Mouse (Mus musculus) mouse embryonic stem cell (cell line): ENCODE data around the gene Rtn4rl1.

Experiments used
- in situ Hi-C, 2 experiments: fragments of 300-500 bp; cut with MboI; formaldehyde crosslinking; loops; 1 replicate in 1 of 2; 3 replicates in 1 of 2; pipeline ENCODE4 v1.14.3; 2019 to 2020; ENCODE audit warnings: low sequenced_read_pairs in 2 of 2, low pct_unique_long_range_greater_than_20kb in 1 of 2, mixed read lengths in 1 of 2; ENCODE audit not compliant: unreplicated experiment in 1 of 2

Rtn4rl1 gene

DNA sequence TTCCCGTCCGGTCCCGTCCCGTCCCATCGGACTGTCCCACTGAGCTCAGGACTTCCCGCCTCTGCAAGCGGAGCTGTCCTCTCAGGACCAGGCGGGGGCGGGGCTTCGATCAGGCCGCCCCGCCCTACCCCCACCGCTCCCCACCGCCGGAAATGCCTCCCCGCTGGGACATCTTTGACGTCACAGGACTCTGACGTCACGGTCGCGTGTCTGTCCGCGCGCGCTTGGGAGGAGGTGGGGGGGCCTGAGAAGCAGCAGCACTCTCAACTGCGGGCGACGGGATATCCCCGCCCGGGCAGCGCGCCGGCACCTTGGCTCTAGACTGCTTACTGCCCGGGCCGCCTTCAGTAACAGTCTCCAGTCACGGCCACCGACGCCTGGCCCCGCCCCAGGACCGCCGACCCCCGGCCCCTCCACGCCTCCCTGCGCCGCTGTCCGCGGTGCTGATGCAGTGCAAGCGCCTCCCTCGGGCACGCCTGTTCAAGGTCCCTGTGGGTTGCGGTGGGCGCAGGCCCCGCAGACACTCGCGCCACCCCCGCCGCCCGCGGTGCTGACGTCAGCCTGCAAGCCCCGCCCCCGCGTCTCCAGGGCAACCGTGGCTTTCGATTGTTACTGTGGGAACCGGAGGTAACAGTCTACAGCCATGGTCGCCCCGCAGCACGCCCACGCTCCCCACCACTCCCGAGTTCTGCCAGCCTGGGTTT, 20.3 kb upstream of the Rtn4rl1 start:
- in situ Hi-C loops, result loop anchor here in 1 of 2 experiments (25.0 kb wide), 1 partner anchor 186 kb away; no protein-coding TSS in a partner anchor

DNA sequence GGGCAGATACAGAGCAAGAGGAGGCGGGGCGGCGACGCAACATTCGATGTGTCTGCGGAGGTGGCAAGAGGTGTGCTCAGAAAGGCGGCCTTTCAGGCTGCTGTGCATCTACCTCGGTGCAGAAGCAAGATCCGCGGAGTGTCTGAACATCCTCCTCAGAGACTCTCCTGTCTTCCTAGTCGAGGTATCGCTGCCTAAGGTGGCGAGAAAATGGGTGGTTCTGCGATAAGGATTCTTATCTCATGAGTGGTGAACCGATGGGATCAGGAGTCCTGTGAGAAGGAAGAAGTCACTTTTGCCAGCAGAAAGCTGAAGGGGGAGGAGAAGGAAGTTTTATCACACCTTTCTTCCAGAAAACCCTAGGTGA, 19.8 kb upstream of the Rtn4rl1 start:
- in situ Hi-C loops, result loop anchor here in 1 of 2 experiments (25.0 kb wide), 1 partner anchor 186 kb away; no protein-coding TSS in a partner anchor

DNA sequence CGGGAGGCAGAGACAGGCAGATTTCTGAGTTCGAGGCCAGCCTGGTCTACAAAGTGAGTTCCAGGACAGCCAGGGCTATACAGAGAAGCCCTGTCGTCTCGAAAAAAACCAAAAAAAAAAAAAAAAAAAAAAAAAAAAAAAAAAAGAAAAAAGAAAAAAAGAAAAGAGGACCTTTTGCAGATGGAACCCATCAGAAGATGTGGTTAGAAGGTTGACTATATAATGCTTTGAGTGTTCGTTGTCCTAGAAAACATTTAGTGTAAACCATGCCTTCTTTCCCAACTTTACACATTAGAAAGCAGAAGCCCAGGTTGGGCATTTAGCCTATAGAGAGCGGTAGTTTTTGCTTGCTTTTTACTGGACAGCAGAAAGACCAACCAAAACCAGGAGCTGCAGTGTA, 19.0 kb upstream of the Rtn4rl1 start:
- in situ Hi-C loops, result loop anchor here in 1 of 2 experiments (25.0 kb wide), 1 partner anchor 187 kb away; no protein-coding TSS in a partner anchor

DNA sequence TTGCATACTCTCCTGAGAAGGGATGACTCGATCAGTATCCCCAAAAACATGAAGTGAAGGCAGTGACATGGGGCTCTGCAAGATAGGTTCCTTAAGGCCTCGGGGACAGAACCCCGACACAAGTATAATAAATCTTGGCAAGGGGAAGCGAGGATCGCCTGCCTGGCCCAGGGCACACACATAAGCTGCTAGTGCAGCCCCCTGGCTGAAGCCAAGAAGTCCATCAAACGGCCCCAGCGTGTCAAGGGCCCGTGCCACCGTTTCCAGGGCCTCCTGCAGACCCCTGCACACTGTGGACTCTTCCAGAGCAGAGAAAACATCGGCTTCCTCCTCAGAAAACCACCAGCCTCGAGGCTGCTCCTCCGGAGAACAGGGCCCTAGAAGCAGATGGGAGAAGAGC, 15.6 kb upstream of the Rtn4rl1 start:
- in situ Hi-C loops, result loop anchor here in 1 of 2 experiments (25.0 kb wide), 1 partner anchor 234 kb away; the partner anchor contains the start of gene Serpinf1

DNA sequence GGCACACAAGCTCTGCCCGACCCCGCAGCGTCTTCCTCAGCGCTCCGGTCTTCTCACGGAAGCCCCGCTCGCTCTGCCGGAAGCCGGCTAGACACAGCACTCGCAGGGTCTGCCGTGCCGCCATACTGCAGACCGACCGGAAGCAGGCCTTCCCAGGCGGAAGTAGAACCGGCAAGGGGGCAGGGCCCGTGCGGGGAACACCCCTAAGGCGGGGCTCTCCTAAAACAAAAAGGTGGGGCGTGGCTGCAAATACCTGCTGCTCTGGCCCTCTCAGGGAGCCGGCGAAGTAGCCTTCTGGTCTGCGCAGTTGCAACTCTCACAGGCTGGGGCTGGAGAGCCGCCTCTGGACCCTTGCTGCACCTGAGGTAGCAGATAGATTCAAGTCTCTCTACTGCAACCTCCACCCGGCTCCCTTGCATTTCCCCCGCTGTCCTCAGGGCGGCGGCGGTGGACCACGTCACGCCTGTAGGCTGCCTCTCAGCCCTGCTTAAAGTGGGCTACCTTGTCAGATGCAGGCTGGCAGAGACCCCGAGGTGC, 14.8 kb upstream of the Rtn4rl1 start, which contains the start of gene Ovca2:
Gene Ovca2 (minus strand): TSS at position 164 of the 537 bp plus-strand sequence.
- in situ Hi-C loops, result loop anchor here in 1 of 2 experiments (25.0 kb wide), 1 partner anchor 234 kb away; the partner anchor contains the start of gene Serpinf1

DNA sequence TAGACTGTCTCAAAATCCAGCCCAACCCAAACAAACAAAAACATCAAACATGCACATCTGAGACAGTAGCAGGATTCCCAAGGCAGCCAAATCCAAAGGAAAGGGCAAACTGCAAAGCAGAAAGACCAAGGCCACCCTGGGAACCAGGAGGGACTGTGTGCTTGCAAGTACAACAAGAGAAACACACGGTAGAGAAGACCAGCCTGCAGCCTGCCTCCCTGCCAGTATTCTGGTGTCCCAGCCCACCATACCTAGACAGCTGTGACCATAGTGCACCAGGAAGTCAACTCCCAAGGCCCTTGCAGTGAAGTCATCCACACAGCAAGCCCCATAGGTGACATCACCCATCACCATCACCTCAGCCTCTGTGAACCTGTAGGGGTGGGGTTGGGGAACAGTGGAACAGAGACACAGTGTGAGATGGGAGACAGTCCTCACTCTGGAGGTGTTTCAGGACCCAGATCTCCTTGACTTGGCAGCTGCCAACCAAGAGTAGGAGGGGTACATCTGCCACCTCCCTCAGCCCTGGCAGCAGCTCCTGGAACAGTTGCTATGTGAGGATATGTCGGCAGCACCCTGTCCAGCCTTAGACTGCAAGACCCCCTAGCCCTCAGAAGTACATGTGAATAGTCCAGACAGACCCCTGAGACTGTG, 9.5 kb upstream of the Rtn4rl1 start:
- in situ Hi-C loops, result loop anchor here in 1 of 2 experiments (25.0 kb wide), 1 partner anchor 228 kb away; the partner anchor contains the start of gene Serpinf1

DNA sequence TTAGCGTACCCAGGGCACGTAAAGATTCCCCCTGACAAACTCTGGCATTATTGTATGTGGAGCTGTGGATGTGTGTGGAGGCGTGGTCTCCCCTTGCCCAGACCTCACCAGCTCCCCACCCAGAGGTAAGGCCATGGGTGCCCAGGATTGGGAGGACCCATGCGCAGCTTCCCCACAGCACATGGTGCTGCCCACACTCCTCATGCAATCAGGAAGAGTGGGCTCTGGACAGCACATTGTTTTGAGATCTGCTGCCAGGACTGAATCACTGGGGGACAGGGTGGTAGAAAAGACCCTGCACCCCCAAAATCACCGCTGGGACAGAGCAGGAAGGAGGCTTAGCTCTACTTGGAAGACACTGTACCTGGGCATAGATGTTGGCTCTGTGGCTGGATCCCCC, 9.0 kb upstream of the Rtn4rl1 start:
- in situ Hi-C loops, result loop anchor here in 1 of 2 experiments (25.0 kb wide), 1 partner anchor 228 kb away; the partner anchor contains the start of gene Serpinf1

DNA sequence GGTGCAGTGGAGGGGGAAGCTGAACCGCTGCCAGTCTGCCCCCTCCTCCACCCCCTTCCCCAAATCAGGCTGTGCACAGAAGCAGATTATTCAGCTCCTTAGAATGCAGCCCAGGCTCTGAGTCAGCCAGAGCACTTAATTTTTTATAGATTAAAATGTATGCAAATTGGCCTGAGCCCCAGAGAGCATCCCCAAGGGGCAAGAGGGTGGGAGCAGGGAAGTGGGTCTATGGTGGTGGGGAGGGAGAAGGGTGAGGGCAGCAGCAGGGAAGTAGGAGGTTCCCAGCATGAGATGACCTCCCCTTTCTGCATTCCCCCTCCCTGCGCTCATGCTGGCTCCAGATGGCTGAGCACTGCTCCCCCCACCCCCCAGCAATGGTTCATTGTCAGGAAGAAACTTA, 8.6 kb upstream of the Rtn4rl1 start:
- in situ Hi-C loops, result loop anchor here in 1 of 2 experiments (25.0 kb wide), 1 partner anchor 227 kb away; the partner anchor contains the start of gene Serpinf1

DNA sequence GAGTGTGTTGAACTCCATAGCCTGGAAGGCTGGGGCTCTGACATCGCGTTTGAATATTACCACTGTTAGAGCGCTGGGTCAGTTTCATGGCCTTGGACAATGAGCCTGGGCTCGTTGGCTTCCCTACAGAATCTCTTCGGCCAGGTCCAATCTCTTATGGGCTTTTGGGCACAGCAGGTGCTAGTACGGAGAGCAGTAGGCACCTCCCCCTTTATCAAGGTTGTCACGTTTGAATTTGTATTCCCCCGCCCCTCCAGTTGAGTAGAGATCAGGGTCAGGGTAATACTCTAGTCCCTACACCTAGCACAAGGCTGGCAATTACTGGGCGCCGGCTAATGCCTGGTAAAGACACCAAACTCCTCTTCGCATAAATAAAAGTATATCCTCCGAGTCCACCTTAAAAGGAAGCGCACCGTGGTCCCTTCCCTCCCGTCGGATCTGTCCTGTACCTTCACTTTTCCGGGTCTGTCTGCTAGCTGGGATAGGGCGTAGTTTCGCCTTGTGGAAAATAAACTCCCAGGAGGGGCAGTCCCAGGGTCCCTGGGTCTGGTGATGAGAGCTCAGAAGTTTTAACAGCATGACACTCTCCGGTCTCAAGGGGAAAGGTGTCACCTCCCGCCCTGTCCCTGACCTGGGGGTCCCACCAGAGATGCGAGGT, 3.7 kb upstream of the Rtn4rl1 start:
- in situ Hi-C loops, result loop anchor here (5.0 to 25.0 kb wide), 2 partner anchors 102 to 222 kb away; partner anchors contain the start of gene Serpinf1 (in 1 of the 2)

DNA sequence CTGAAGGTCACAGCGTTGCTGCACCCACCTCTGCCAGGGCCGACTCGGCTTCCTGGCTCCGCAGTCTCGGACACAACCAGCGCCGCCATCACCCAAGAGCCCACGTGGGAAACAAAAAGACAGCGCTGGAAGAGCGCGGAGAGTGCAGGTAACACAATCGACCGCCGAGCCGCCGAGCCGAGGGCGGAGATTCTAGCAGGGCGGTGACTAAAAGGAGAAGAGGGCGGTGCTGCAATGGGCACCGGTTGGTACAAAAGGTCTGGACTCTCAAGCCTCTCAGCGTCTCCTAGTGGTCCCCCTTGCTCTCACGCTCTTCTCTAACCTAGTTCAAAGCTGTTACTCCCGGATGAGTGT, 3.2 kb upstream of the Rtn4rl1 start:
- in situ Hi-C loops, result loop anchor here (5.0 to 25.0 kb wide), 2 partner anchors 102 to 222 kb away; partner anchors contain the start of gene Serpinf1 (in 1 of the 2)

DNA sequence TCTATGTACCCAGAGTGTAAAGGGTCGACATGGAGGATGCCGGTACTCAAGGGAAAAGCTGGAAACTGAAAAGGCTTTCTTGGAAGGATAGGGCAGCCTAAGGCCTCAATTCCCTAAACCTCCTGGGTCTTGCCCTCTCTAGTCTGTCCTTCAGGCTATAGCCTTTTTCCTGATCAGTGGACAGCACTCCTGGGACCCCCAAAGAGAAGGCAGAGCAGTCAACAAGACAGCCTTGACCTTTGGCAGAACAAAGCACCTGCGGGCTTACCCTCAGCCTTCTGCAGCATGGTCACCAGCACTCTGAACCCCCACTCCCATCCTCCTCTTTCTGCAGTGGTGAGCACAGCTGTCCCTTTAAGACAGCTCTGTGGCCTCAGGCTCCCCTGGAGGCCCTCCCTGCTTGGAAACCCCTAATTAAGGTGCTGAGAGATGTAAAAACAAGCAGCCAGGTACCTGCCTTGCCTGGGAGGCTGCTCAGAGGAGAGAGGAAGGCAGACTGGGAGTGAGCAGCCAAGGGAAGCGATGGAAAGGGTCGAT, 2.6 kb upstream of the Rtn4rl1 start, which contains the start of gene Dph1:
Gene Dph1 (minus strand): TSS at position 337 of the 537 bp plus-strand sequence.
- in situ Hi-C loops, result loop anchor here (5.0 to 25.0 kb wide), 2 partner anchors 101 to 221 kb away; partner anchors contain the start of gene Serpinf1 (in 1 of the 2)

DNA sequence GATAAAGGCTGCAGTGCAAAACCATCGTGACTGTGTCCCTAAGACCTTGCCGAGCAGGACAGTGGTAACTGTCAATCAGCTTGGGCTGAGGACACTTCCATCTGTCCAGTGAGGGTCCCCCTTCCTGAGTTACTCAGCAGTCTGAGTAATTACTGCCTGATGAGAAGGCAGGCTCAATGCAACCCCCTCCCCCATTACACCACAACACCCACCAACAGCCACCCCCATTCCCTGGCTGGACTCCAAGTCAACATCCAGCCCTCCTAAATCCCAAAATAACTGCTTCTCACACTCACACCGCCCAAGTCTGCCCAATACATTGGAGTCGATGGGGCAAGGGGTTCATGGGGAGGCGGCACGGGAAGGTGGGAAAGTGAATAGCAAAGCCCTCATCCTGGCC, 1.7 kb upstream of the Rtn4rl1 start:
- in situ Hi-C loops, result loop anchor here (5.0 to 25.0 kb wide), 2 partner anchors 100 to 220 kb away; partner anchors contain the start of gene Serpinf1 (in 1 of the 2)

DNA sequence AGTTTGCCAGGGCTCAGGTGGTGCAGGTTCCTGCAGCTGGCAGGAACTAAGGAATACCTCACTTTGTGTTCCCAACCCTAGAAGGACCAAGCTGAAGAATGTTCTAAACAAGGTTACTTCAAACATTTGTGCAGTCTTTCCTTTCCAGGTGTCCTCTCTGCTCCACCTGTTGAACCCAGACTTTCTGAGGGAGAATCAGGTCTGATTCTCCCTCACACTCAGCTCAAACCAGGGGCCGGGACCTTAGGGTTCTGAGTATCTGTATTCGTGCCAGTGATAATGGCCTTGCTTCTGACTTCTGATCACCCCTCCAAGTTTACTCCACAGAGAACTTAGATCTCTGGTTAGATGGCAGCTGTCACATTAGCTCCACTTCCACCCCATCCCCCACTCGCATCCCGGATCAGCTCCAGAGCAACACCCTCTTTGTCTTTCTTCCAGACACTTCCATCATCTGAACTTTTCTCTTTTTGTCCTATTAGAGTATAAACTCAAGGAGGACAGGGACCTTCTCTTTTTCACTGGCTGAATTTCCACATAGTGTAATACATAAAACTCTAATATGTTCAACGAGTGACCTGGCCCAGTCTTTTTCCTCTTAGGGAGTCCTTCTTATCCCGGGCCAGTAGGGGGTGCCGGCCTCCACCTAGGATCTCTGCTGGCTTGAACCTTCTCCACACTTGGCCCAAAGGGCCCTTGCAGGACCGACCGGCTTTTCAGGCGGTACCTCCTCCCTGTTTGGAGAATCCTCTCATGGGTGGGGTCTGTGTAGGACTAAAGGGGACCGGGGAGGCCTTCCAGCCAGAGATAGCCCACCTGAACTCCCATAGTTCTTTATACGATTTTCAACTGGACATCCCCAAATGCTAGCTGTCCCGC, 1.0 kb upstream of the Rtn4rl1 start:
- in situ Hi-C loops, result loop anchor here (5.0 to 25.0 kb wide), 2 partner anchors 100 to 220 kb away; partner anchors contain the start of gene Serpinf1 (in 1 of the 2)

DNA sequence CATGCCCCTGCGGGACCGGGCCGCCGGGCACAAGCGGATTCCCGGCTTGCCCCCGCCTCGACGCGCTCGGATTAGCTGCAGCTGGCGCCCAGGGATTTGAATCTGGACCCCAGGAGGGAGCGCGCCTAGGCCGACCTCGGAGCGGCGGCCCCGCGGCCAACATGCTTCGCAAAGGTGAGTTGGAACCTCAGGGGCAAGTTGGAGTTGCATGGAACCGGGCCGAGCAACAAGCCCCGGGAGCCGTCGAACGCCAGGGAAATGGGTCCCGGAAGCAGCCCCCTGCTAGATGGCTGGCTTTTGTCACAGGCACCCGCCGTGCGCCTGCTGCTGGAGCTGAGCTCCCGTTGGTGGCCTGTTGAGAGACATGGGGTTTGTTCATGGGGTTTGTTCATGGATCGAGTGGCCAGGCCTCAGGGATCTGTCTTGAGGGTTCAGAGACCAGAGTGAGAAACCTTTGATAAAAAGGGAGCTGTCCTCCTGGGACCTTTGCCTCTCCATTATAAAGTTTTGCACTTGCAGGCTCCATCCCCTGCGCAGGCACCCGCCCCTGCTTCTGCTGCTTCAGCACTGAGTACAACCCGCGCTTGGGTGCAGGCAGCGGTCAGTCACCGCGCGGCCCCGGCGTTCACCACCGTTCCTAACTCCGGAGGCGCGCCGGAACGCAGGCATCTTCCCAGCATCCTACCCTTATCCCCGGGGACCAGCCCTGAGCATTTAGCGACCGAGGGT, 702 bp downstream of the Rtn4rl1 start:
- in situ Hi-C loops, result loop anchor here (5.0 to 25.0 kb wide), 2 partner anchors 98 to 218 kb away; partner anchors contain the start of gene Serpinf1 (in 1 of the 2)

DNA sequence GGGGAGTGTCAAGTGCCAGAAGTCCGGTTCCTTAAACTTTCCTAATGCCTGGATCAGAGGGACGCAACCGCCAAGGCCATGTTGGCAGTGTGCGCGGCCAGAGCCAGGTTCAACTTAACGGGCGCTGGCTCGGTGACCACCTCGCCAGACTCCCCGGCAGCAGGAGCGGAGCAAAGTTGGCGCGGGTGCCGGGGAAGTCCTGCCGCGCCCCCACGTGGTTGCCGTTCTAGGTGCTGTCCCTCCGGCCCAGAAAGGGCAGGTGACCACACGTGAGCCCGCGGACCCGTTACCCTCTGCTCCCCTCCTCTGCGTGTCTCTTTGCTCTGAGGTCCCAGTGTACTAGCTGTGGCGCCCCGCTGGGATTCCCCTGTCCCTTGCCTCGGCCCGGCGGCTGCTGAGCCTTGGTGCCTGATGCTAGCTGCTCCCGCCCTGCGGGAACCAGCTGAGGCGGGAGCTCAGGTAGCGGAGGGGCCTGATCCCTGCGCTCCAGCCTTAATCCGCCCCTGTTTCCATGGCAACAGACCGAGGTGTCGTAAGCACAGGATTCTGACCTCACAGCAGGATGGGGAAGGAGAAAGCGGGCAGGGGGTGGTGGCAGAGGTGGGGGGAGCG, 1.4 kb downstream of the Rtn4rl1 start:
- in situ Hi-C loops, result loop anchor here (5.0 to 25.0 kb wide), 2 partner anchors 97 to 217 kb away; partner anchors contain the start of gene Serpinf1 (in 1 of the 2)

DNA sequence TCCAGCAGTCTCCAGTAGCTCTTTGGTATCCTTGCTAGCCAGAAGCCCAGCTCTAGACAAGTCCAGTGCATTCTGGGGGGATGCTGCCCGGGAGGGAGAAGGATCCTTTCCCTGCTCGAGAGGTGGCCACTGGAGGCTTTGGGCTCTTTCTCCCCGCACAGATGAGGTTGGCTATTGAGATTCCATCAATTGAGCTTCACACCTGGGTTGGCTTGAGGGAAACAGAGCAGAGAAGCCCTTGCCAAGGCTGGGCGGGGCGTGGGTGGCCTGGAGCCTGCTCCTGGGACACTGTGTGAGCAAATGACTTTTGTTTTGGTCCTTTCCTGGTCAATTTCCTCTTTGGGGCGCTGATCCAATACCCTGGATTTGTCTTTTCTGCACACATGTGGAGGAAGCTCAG, 2.5 kb downstream of the Rtn4rl1 start:
- in situ Hi-C loops, result loop anchor here in 1 of 2 experiments (25.0 kb wide), 1 partner anchor 216 kb away; the partner anchor contains the start of gene Serpinf1
